Mouse (Mus musculus): ENCODE measurements around the gene Kif27.

The Kif27 gene

DNA sequence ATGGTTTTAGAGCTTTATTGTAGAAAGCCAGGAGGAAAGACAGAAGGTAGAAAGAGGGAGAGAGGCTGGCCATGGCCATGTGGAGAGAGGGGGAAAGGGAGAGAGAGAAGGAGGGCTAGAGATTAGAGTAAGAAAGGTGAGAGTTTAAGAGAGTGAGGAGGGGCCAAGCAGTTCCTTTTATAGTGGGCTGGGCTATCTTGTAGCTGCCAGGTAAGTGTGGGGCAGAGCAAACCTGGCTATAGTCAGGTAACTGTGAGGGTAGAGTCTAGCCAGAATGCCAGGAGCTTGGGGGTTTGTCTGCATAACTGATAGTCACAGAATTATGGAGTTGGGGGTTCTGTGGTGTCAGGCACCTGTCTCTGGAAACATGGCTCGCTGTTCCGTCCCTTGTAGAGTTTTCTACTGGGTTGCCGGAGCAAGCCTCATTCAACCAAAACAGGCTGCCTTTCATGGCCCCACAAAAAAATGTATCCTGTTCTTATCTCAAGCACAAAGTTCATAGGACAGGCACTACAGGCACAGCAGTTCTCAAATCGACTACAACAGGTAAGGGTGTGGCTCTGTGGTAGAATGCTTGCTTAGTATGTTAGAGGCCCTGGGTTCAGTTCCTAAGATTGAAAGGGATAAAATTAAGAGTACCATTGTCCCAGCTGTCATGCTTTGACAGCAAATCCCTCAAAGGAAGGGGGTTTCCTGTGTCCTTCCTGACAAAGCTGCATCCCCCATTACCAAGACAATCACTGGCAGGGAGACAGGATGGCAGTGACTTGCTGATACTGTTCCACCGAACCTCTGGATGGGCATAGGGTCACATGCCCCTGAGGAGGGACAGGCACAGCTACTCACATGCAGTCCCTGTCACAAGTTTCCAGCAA is 13.6 kb upstream of the Kif27 start:
- no peak for TF ChIP-seq GATA4 (IDR thresholded peaks at IDR 0.05; ENCODE audit: insufficient replicate concordance, low read length)

DNA sequence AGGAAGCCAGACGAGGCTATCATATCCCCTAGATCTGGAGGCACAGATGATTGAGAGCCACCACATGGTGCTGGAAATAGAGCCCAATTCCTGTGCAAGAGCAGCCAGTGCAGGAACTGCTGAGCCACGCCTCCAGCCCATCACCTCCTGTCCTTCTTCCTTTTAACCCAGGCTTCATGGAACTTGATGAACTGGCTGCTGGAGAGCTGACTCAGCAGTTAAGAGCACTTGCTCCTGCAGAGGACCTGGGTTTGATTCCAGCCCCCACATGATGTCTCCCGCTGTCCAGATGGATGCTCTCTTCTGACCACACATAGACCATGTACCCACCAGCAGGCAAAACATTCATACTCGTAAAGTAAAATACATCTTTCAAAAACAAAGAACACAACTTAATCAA is 9.9 kb upstream of the Kif27 start:
- no peak for TF ChIP-seq GATA4 (IDR thresholded peaks at IDR 0.05; ENCODE audit: insufficient replicate concordance, low read length)

DNA sequence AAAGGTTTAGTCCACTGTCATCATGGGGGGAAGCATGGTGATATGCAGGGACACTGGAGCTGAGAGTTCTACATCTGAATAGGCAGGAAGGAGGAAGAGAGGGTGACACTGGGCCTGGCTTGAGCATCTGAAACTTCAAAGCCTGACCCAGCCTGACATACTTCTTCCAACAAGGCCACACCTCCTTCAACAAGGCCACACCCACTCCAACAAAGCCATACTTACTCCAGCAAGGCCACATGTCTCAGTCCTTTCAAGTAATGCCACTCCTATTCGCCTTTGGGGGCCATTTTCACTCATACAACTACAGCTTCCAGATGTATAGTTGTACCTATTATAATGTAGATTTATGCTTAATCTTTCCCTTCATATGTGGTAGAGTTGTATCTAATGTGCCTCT is 8.7 kb upstream of the Kif27 start:
- no peak for TF ChIP-seq GATA4 (IDR thresholded peaks at IDR 0.05; ENCODE audit: insufficient replicate concordance, low read length)

DNA sequence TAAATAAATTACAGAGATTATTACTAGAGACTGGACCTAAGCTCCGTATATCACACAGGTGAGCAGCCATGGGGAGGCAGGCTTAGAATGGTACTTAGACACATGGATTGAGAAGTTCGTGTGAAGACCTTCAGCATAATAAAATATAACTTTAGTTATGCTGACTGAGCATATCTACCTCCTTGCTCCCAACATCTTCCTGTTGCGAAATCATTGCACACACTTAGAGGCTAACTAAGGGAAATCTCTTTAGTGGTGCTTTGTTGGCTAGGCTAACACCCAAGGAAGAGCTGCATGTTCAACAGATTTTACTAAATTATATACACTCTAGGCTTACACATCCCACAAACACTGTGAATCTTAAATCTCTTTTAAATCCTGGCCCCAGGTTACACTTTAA is 7.5 kb upstream of the Kif27 start:
- TF ChIP-seq GATA4 (IDR thresholded peaks at IDR 0.05; ENCODE audit: insufficient replicate concordance, low read length), result no peak

DNA sequence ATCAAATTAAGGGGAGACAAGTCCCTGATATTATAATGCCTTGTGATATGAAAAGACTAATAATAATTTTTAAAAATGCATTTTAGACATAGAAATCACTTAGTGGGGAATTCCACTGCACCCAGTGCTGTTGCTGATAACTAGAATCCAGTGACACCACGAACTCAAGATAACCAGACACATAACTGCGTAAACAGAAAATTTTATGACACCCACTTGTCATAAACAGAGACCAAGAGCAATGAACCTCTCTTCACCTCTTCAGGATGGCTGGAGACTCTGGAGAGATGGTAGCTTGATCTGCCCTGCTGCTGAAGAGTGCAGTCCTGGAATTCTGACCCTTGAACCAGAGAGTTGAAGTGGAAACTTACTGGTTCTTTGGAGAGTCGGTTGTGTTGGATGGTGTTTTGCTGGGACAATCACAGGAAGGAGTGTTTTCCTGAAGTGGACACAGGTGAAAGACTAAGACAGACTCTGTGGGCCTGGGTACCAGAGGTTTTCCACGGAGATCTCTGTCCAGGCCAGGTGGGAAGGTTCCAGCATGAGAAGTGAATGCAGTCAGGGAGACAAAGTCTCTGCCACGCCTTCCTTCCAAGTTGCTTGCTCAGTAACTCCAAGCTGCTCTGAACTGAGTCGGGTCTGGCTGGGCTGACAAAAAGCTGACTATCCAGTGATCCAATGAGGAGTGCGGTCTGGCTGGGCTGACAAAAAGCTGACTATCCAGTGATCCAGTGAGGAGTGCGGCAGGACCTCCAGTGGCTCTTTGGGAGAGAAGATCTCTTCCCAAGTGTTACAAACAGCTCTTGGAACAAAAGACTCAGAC is 5.6 kb upstream of the Kif27 start:
- TF ChIP-seq GATA4 (IDR thresholded peaks at IDR 0.05; ENCODE audit: insufficient replicate concordance, low read length), result no peak

DNA sequence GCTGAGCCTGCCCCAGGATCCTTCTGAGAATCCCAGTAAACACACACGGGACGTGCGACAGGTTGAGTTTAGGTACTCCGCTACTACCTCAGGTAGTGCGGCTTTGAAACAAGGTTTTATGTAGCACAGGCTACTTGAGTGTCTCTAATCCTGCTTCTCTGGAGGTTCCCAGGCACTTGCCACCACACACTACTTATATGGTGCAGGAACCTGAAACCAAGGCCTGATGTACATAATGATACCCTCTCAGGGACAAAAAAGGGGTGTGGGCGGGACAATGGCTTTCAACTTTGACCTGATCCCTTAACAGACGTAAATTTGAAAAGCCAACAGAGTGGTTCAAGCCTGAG is 357 bp upstream of the Kif27 start:
- TF ChIP-seq GATA4 (IDR thresholded peaks at IDR 0.05; ENCODE audit: insufficient replicate concordance, low read length), result no peak

DNA sequence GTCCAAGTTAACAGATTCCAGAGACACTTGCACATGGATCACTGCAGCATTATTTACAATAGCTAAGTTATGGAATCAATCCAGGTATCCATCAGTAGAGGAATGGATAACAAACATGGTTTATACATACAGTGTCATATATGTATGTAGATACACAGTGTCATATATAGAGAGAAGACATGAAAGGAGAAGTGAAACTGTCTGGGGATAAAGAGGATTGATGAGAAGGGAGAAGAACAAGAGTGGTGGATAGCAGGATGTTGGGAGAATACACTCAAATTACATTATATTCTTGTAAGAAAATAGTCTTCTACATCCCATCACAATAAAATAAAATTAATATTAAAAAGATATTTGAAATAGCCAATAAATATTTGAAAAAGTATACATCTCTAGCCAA is 5.9 kb downstream of the Kif27 start:
- no peak for TF ChIP-seq GATA4 (IDR thresholded peaks at IDR 0.05; ENCODE audit: insufficient replicate concordance, low read length)

DNA sequence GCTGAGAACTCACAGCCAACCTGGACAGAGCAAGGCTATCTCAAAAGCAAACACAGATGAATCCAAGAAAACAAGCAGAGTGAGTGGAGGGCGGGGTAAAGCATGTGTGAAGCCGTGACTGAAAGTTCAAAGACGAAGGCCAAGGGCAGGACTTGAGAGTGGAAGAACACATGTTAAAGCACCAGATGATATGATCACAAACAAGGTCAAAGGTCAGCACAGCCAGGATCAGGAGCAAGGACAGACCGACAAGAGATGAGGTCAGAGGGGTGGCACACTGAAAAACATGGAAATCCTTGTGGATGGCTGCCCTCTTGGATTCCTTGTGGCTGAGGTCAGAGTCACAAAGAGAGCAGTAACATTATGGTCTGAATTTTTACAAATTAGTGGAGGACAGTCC is 8.3 kb downstream of the Kif27 start:
- no peak for TF ChIP-seq GATA4 (IDR thresholded peaks at IDR 0.05; ENCODE audit: insufficient replicate concordance, low read length)

DNA sequence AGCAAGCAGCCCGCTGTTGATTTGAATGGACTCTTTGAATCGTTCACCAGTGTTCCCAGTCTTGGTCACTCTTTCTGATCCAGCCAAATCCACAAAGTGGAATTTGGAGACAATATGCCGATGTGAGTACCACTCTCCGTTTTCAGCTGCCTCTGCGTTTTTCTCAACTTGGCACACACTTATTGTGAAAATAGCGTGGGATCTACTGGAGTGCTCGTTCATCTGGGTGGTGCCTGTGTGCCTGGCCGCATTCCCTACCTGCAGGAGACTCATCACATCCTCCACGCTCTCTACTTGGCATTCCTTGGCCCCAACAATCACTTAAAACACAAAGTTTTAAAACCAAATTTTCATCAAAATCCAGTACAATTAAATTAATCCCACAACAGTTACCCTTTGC is 14.4 kb downstream of the Kif27 start:
- no peak for TF ChIP-seq GATA4 (IDR thresholded peaks at IDR 0.05; ENCODE audit: insufficient replicate concordance, low read length)

DNA sequence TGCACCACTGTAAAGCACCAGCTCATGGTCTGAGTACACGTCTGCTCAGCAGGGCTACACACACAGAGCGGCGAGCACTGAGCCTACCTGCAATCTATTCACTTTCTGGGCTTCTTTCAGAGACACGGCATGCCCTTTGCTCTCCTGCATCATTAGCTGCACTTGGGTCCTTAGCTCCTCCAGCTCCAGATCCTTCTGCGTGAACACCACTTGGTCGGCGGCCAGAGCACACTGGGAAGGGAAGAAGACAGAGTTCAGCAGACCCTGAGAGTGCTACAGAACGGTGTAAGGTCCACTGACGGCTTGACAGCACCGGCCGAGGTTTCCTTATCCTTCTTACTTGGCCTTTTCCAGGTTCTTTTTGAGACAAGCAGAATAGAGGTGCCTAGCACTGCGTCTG is 21.5 kb downstream of the Kif27 start:
- TF ChIP-seq GATA4 (IDR thresholded peaks at IDR 0.05; ENCODE audit: insufficient replicate concordance, low read length), result no peak

DNA sequence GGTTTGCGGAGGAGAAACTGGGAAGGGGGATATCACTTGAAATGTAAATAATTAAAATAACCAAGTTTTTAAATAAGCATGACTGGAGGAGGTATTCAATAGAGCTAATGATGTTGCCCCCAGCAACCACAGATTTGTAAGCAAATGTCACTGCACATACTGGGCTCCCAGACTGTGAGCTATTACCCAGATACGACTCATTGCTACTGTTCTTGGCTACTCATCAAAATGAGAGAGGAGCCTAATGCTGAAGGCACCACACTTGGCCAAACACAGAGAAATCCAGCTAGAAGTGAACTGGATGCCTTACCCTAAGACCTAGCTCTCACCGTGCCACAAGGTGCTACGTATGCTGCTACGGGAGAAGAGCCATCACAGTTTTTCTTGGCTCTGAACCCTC is 24.8 kb downstream of the Kif27 start:
- TF ChIP-seq GATA4 (IDR thresholded peaks at IDR 0.05; ENCODE audit: insufficient replicate concordance, low read length), result no peak

DNA sequence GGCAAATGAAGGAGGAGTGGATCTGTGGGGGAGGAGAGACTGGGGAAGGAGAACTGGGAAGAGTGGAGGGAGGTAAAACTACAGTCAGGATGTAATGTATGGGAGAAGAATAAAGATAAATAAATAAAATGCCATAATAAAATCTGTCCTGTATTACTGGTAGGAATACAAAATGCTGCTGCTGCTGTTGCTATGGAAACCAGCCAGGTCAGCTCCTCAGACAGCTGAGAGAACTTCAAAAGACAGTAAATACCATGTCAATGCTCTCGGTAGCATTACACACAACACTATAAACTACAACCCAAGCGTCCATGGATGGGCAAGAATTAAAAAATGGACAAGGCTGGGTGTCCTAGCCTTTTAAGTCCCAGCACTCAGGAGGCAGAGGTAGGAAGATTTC is 41.2 kb downstream of the Kif27 start:
- no peak for TF ChIP-seq GATA4 (IDR thresholded peaks at IDR 0.05; ENCODE audit: insufficient replicate concordance, low read length)

DNA sequence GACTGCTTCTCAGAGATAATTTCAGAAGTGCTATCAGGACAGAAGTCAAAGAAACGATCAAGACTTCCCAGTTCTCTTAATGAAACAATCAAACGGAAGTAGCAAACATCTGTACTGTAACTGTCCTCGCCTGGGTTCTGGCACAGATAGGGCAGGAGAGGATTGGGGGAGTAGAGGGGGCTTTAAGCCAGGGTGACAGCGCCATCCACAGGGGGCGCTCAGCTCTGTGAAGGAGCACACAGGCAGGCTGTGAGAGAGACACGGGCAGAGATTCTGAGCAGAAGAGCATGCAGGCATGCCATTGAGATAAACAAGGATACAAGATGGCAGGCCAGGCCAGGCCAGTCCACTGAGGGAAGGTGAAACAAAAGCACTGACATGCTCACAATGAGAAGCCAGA is 43.9 kb downstream of the Kif27 start:
- no peak for TF ChIP-seq GATA4 (IDR thresholded peaks at IDR 0.05; ENCODE audit: insufficient replicate concordance, low read length)

DNA sequence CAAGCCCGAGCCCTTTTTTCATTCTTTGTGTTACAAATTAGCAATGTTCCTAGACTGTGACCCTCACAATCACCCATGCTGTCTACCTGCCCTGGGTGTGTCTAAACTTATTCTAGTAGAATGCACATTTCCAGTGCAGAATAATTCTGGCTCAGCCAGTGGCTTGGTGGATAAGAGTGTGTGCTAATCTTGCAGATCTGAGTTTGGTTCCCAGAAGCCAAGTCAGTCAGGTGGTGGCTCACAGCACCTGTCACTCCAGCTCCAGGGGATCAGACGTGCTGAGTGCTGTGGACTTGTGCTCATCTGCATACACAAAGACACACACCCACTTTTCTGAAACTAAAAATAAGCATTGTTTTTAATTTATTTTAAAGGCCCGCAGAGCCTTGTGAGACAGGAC is 45.2 kb downstream of the Kif27 start:
- TF ChIP-seq GATA4 (IDR thresholded peaks at IDR 0.05; ENCODE audit: insufficient replicate concordance, low read length), result no peak

DNA sequence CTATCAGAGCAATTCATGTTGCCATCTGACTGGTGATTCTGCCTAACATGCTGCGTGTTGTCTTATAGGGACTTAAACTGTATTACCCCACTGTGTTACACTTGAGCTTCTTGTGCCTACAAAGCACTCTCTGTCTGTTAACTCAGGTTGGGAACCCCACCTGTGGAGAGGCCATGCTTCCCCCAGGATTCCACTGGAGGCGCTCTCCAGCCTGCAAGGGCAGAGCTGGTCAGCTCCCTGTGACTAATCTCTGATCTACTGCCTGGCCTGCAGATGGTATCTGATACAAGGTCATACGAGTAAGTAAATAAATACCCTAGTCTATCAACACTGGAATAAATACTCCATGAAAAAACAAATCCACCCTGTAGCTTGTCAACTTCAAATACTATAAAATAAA is 47.6 kb downstream of the Kif27 start:
- TF ChIP-seq GATA4 (IDR thresholded peaks at IDR 0.05; ENCODE audit: insufficient replicate concordance, low read length), result no peak

DNA sequence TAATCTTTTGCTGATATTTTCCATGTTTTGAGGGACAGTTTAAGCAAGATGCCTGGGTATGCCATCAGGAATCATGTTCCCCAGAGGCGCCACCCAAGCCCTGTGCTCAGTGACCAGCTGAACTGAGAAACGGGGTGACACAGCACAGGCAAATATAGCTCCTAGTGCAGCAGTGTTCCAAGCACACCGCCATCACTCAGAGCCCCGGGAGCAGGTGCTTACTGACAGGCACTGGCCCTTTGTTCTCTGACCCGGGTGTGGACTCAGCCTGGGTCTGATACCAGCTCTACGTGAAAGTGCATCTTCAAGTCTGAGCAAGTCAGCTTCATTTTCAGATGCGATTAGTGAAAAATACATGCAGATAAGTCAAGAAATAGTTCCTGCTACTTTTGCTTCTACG is 49.4 kb downstream of the Kif27 start:
- no peak for TF ChIP-seq GATA4 (IDR thresholded peaks at IDR 0.05; ENCODE audit: insufficient replicate concordance, low read length)
